Comparison of ENCODE assay signal across 6 mouse cellular contexts in the genomic region with DNA sequence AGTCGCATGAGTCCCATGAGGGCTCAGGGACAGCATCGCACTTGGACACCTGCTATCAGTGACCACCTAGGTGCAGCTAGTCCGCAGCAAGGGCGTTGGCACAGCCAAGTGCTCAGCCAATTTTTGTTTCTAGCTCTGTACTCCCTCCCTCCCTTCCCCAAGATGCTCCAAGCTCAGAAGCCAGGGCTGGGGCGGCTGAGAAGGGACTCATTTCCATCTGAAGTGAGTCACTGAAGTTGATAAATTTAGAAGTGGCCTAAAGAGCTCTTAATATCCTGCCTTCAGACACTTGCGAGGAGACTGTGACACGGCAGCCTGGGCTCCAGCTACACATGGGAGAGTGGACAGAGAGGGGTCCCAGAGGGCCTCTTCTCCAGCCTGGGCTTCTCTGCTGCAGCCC.
"Had no signal": no experiment of that assay in that cellular context is flagged by ENCODE, and none has a peak within 500 bp of the region (broad histone marks: within the 10 kb centered on the region; RNA-seq: fewer than 3 reads in every experiment).

No protein-coding gene starts in this region.

- H3K27ac ChIP-seq: intestine, embryonic 15.5 days; limb, embryonic 12.5 days; liver, embryonic 14.5 days; midbrain, embryonic 12.5 days; neural tube, embryonic 13.5 days had no signal

- ATAC-seq: intestine, embryonic 15.5 days; midbrain, embryonic 16.5 days had no signal

- H3K4me3 ChIP-seq: intestine, embryonic 15.5 days; limb, embryonic 12.5 days; midbrain, embryonic 12.5 days; neural tube, embryonic 13.5 days had no signal

- H3K4me1 ChIP-seq: intestine, embryonic 15.5 days; limb, embryonic 12.5 days had no signal
